In the genomic region with DNA sequence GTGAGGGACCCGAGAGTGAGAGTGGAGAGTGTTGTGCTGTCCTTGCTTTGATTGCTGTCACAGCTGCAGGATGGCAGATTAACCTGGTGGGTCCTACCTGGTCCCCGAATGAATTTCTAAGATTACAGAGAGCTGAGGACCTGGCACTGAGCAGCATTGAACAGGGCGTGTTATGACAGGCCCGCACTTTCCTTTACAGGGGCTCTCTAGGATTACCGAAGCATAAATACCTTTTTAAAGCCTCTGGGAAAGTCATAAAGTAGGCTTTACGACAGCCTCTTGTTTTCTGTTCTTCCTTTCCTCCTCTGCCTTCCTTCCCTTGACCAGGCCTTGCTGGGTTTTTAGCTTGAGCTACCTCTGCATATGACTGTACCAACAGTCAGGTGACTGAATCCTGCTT, we compare ENCODE assay signal across 11 mouse cellular contexts.
DNase-seq lines count a peak whose midpoint lies in the region; ATAC-seq and TF ChIP-seq lines count a peak whose summit lies in the region.
"Had no signal": no experiment of that assay in that cellular context is flagged by ENCODE, and none has a peak within 500 bp of the region (broad histone marks: within the 10 kb centered on the region; RNA-seq: fewer than 3 reads in every experiment).

No protein-coding gene starts in this region.

- no peak overlapping the region for H3K4me3 ChIP-seq in heart, embryonic 15.5 days
- no peak overlapping the region for H3K4me3 ChIP-seq in midbrain, embryonic 10.5 days
- no peak overlapping the region for H3K4me3 ChIP-seq in midbrain, embryonic 11.5 days (ENCODE audit: low read depth, low read length)
- no peak overlapping the region for H3K4me3 ChIP-seq in limb, embryonic 11.5 days (ENCODE audit: low read depth, low read length)
- no peak overlapping the region for H3K4me3 ChIP-seq in liver, postnatal 0 days (ENCODE audit: low read depth, low read length)

- intact Hi-C loops in left cerebral cortex, postnatal 14 days (cut with DNase I): no loop called here

- H3K36me3 ChIP-seq in heart, embryonic 15.5 days: no peaks in the 10 kb centered on the region
- H3K36me3 ChIP-seq in midbrain, embryonic 10.5 days: no peaks in the 10 kb centered on the region
- H3K36me3 ChIP-seq in midbrain, embryonic 11.5 days (ENCODE audit: control insufficient read depth, insufficient read depth, low read length): no peaks in the 10 kb centered on the region
- H3K36me3 ChIP-seq in limb, embryonic 11.5 days (ENCODE audit: control insufficient read depth, insufficient read depth, low read length): no peaks in the 10 kb centered on the region
- no peaks in the 10 kb centered on the region for H3K36me3 ChIP-seq in liver, postnatal 0 days (replicated peaks; ENCODE audit: insufficient read depth, low read length)

- peaks cover 45% of the 10 kb centered on the region for H3K4me1 ChIP-seq in heart, embryonic 15.5 days (replicated peaks)
- peaks cover 36% of the 10 kb centered on the region for H3K4me1 ChIP-seq in midbrain, embryonic 10.5 days
- peaks cover 8% of the 10 kb centered on the region for H3K4me1 ChIP-seq in midbrain, embryonic 11.5 days (ENCODE audit: control insufficient read depth, insufficient read depth, low read length)
- H3K4me1 ChIP-seq in limb, embryonic 11.5 days (ENCODE audit: control insufficient read depth, insufficient read depth, low read length): peaks cover 48% of the 10 kb centered on the region
- peaks cover 14% of the 10 kb centered on the region for H3K4me1 ChIP-seq in liver, postnatal 0 days (ENCODE audit: insufficient read depth)

- H3K27me3 ChIP-seq in heart, embryonic 15.5 days: no peaks in the 10 kb centered on the region
- no peaks in the 10 kb centered on the region for H3K27me3 ChIP-seq in midbrain, embryonic 10.5 days (ENCODE audit: low read depth, poor library complexity, severe bottlenecking)
- no peaks in the 10 kb centered on the region for H3K27me3 ChIP-seq in midbrain, embryonic 11.5 days (ENCODE audit: control insufficient read depth, insufficient read depth, low read length)
- no peaks in the 10 kb centered on the region for H3K27me3 ChIP-seq in limb, embryonic 11.5 days (ENCODE audit: control insufficient read depth, insufficient read depth, low read length)
- H3K27me3 ChIP-seq in liver, postnatal 0 days (ENCODE audit: insufficient read depth, low read length): no peaks in the 10 kb centered on the region

- no peak for TF ChIP-seq CTCF in liver, postnatal 0 days (IDR thresholded peaks at IDR 0.05; ENCODE audit: low read depth)

- 70% methylated on average over 6 of the region's 6 CpGs for WGBS in heart, embryonic 15.5 days
- WGBS in midbrain, embryonic 10.5 days: 81% methylated on average over 6 of the region's 6 CpGs
- 81% methylated on average over 6 of the region's 6 CpGs for WGBS in midbrain, embryonic 11.5 days
- WGBS in limb, embryonic 11.5 days: 17% methylated on average over 6 of the region's 6 CpGs
- WGBS in liver, postnatal 0 days (ENCODE audit: insufficient replicate concordance): 67% methylated on average over 6 of the region's 6 CpGs

- no peaks in the 10 kb centered on the region for H3K9me3 ChIP-seq in heart, embryonic 15.5 days (replicated peaks)
- H3K9me3 ChIP-seq in midbrain, embryonic 10.5 days (replicated peaks): no peaks in the 10 kb centered on the region
- H3K9me3 ChIP-seq in midbrain, embryonic 11.5 days (ENCODE audit: control insufficient read depth, low read length): no peaks in the 10 kb centered on the region
- no peaks in the 10 kb centered on the region for H3K9me3 ChIP-seq in limb, embryonic 11.5 days (ENCODE audit: control insufficient read depth, low read length)
- H3K9me3 ChIP-seq in liver, postnatal 0 days (ENCODE audit: low read length): no peaks in the 10 kb centered on the region

- H3K27ac ChIP-seq in heart, embryonic 15.5 days: peak overlapping the region; percentile 21; the same call in 1 of the 2 replicates
- peak overlapping the region; percentile 43 for H3K27ac ChIP-seq in midbrain, embryonic 10.5 days (replicated peaks)
- H3K27ac ChIP-seq in midbrain, embryonic 11.5 days (ENCODE audit: low read depth, low read length): no peak overlapping the region
- H3K27ac ChIP-seq in limb, embryonic 11.5 days (replicated peaks; ENCODE audit: low read depth, low read length): peak overlapping the region; percentile 68; the same call in 1 of the 2 replicates
- H3K27ac ChIP-seq in liver, postnatal 0 days (ENCODE audit: low read depth): no peak overlapping the region

- ATAC-seq in heart, embryonic 15.5 days (replicated peaks; ENCODE audit: insufficient number of reproducible peaks, insufficient read depth, low FRiP score, low read depth): no peak
- no peak for ATAC-seq in midbrain, embryonic 11.5 days (ENCODE audit: low FRiP score)
- 0 out of 2 replicates have a peak, but pooled peaks have one; percentile 26 for ATAC-seq in limb, embryonic 11.5 days (ENCODE audit: insufficient number of reproducible peaks, low FRiP score, low TSS enrichment, low read depth)
- ATAC-seq in liver, postnatal 0 days: no peak
- ATAC-seq: CD4-positive, CD25-positive, alpha-beta regulatory T cell, adult 4 months had no signal

- H3K4me2 ChIP-seq in heart, embryonic 15.5 days: no peak overlapping the region
- H3K4me2 ChIP-seq in midbrain, embryonic 11.5 days: no peak overlapping the region
- H3K4me2 ChIP-seq in limb, embryonic 11.5 days (ENCODE audit: low read depth, severe bottlenecking): no peak overlapping the region
- H3K4me2 ChIP-seq in liver, postnatal 0 days (ENCODE audit: low read depth, low read length): no peak overlapping the region

- DNase-seq in heart, adult 18-20 months: no peak
- no peak for DNase-seq in midbrain, embryonic 10.5 days (ENCODE audit: low spot score)
- no peak for DNase-seq in midbrain, embryonic 11.5 days (ENCODE audit: low spot score, missing footprints)
- no peak for DNase-seq in limb, embryonic 11.5 days (ENCODE audit: low spot score)
- no peak for DNase-seq in cerebellum, adult 9-10 months
- no peak for DNase-seq in liver, postnatal 0 days
- no peak for DNase-seq in left cerebral cortex, postnatal 14 days (ENCODE audit: low spot score in 2 of 2)
- DNase-seq: cerebellum, adult 2 months; lung, postnatal 4 days had no signal

- H3K9ac ChIP-seq in heart, embryonic 15.5 days: no peak overlapping the region
- H3K9ac ChIP-seq in midbrain, embryonic 11.5 days (ENCODE audit: low read length): no peak overlapping the region
- no peak overlapping the region for H3K9ac ChIP-seq in limb, embryonic 11.5 days (ENCODE audit: low read length)
- H3K9ac ChIP-seq in liver, postnatal 0 days (replicated peaks): no peak overlapping the region

- no peak for TF ChIP-seq EP300 in liver, postnatal 0 days (IDR thresholded peaks at IDR 0.05; ENCODE audit: low read depth)

Comparison
In these comparisons a context has a peak if more than half of its experiments do, and no peak if none do; other contexts are left out.
1. H3K27ac ChIP-seq: peak in heart, embryonic 15.5 days (single experiment), midbrain, embryonic 10.5 days (single experiment) and limb, embryonic 11.5 days (single experiment); none in midbrain, embryonic 11.5 days (single experiment) and liver, postnatal 0 days (single experiment).